Mouse (Mus musculus): Measurements from ENCODE around the gene Zfp871. TPM values are rescaled to one million over a fixed set of nuclear protein-coding genes. Genes with fewer than 3 reads are reported as not detected.
"Not testable (repeated sequence)": the region's sequence is repeated elsewhere in the genome, so short reads cannot be mapped to it uniquely, and the experiment has no call there.

Zfp871 gene
- polyA plus RNA-seq, 1 experiment from 2014 or later, result 34.7 TPM

DNA sequence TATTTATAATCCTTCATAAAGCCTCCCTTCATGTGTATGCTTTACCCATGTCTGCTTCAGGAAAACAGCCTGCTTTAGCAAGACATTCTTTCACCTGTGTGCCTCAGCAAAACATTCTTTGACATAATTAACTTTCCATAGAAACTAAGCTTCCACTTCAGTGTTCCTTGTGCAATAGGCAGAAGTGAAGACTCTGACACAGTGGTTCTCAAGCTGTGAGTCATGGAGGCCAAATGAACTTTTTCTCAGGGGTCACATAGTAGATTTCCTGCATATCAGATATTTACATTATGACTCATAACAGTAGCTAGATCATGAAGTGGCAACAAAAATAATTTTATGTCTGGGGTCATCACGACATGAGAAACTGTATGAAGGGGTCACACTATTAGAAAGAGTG lies 49.7 kb downstream of the Zfp871 start:
- Histone ChIP-seq H3K4me1 (ENCODE audit: control insufficient read depth in 2 of 2, insufficient read depth in 2 of 2, low read length in 2 of 2) (no peaks in the 10 kb centered on the region), H3K4me3 (ENCODE audit: control insufficient read depth in 1 of 2, insufficient read depth in 1 of 2, low read depth in 1 of 2, low read length in 2 of 2) (no peak overlapping the region), H3K36me3 (ENCODE audit: control insufficient read depth, insufficient read depth, low read length) (no peaks in the 10 kb centered on the region), H3K27me3 (ENCODE audit: control insufficient read depth, insufficient read depth, low read length) (no peaks in the 10 kb centered on the region), H3K4me2 (ENCODE audit: low read length) (no peak overlapping the region), H3K27ac (replicated peaks in 1 of 2; ENCODE audit: control insufficient read depth in 1 of 2, insufficient read depth in 1 of 2, low read depth in 2 of 2, low read length in 2 of 2) (no peak overlapping the region), H3K9me3 (ENCODE audit: control insufficient read depth, low read length) (no peaks in the 10 kb centered on the region), H3K9ac (ENCODE audit: low read length) (no peak overlapping the region)
- WGBS, result 64% methylated on average over 1 of the region's 1 CpGs
- ATAC-seq (ENCODE audit: insufficient number of reproducible peaks, insufficient read depth, low FRiP score, low read depth), result no peak

GRCm38 (mm10) chr17:32729029-32729428 lies 59.1 kb downstream of the Zfp871 start:
- H3K4me2 ChIP-seq (ENCODE audit: low read length), result no peak overlapping the region
- peaks cover 6% of the 10 kb centered on the region; the same call in 1 of the 2 replicates for H3K9me3 ChIP-seq (ENCODE audit: control insufficient read depth, low read length)
- H3K4me1 ChIP-seq (ENCODE audit: control insufficient read depth in 2 of 2, insufficient read depth in 2 of 2, low read length in 2 of 2), result no peaks in the 10 kb centered on the region
- no peak overlapping the region for H3K4me3 ChIP-seq (ENCODE audit: control insufficient read depth in 1 of 2, insufficient read depth in 1 of 2, low read depth in 1 of 2, low read length in 2 of 2)
- ATAC-seq (ENCODE audit: insufficient number of reproducible peaks, insufficient read depth, low FRiP score, low read depth), result no peak
- H3K36me3 ChIP-seq (ENCODE audit: control insufficient read depth, insufficient read depth, low read length), result no peaks in the 10 kb centered on the region
- no peak overlapping the region for H3K9ac ChIP-seq (ENCODE audit: low read length)
- H3K27me3 ChIP-seq (ENCODE audit: control insufficient read depth, insufficient read depth, low read length), result no peaks in the 10 kb centered on the region
- WGBS, result 77% methylated on average over 3 of the region's 3 CpGs
- H3K27ac ChIP-seq (replicated peaks in 1 of 2; ENCODE audit: control insufficient read depth in 1 of 2, insufficient read depth in 1 of 2, low read depth in 2 of 2, low read length in 2 of 2), result no peak overlapping the region

- not testable (repeated sequence) for H3K9ac ChIP-seq (ENCODE audit: low read length); H3K4me3 ChIP-seq (ENCODE audit: control insufficient read depth in 1 of 2, insufficient read depth in 1 of 2, low read depth in 1 of 2, low read length in 2 of 2); H3K27me3 ChIP-seq (ENCODE audit: control insufficient read depth, insufficient read depth, low read length); H3K9me3 ChIP-seq (ENCODE audit: control insufficient read depth, low read length); H3K27ac ChIP-seq (replicated peaks in 1 of 2; ENCODE audit: control insufficient read depth in 1 of 2, insufficient read depth in 1 of 2, low read depth in 2 of 2, low read length in 2 of 2); H3K4me1 ChIP-seq (ENCODE audit: control insufficient read depth in 2 of 2, insufficient read depth in 2 of 2, low read length in 2 of 2); H3K4me2 ChIP-seq (ENCODE audit: low read length); ATAC-seq (ENCODE audit: insufficient number of reproducible peaks, insufficient read depth, low FRiP score, low read depth); H3K36me3 ChIP-seq (ENCODE audit: control insufficient read depth, insufficient read depth, low read length)
Measured at GRCm38 (mm10) chr17:32726360-32726759, 61.7 kb downstream of the Zfp871 start.

- Histone ChIP-seq H3K4me3 (ENCODE audit: control insufficient read depth in 1 of 2, insufficient read depth in 1 of 2, low read depth in 1 of 2, low read length in 2 of 2) (no peak overlapping the region), H3K27ac (replicated peaks in 1 of 2; ENCODE audit: control insufficient read depth in 1 of 2, insufficient read depth in 1 of 2, low read depth in 2 of 2, low read length in 2 of 2) (no peak overlapping the region), H3K27me3 (ENCODE audit: control insufficient read depth, insufficient read depth, low read length) (no peaks in the 10 kb centered on the region), H3K36me3 (ENCODE audit: control insufficient read depth, insufficient read depth, low read length) (no peaks in the 10 kb centered on the region), H3K4me1 (ENCODE audit: control insufficient read depth in 2 of 2, insufficient read depth in 2 of 2, low read length in 2 of 2) (no peaks in the 10 kb centered on the region), H3K9me3 (ENCODE audit: control insufficient read depth, low read length) (no peaks in the 10 kb centered on the region; the same call in 1 of the 2 replicates), H3K4me2 (ENCODE audit: low read length) (no peak overlapping the region), H3K9ac (ENCODE audit: low read length) (no peak overlapping the region)
- no peak for ATAC-seq (ENCODE audit: insufficient number of reproducible peaks, insufficient read depth, low FRiP score, low read depth)
- 72% methylated on average over 7 of the region's 7 CpGs for WGBS
Measured at GRCm38 (mm10) chr17:32722771-32723170, 65.3 kb downstream of the Zfp871 start.

- not testable (repeated sequence) for H3K4me1 ChIP-seq (ENCODE audit: control insufficient read depth in 2 of 2, insufficient read depth in 2 of 2, low read length in 2 of 2); H3K9ac ChIP-seq (ENCODE audit: low read length); H3K4me2 ChIP-seq (ENCODE audit: low read length); H3K9me3 ChIP-seq (ENCODE audit: control insufficient read depth, low read length); H3K36me3 ChIP-seq (ENCODE audit: control insufficient read depth, insufficient read depth, low read length); H3K27ac ChIP-seq (replicated peaks in 1 of 2; ENCODE audit: control insufficient read depth in 1 of 2, insufficient read depth in 1 of 2, low read depth in 2 of 2, low read length in 2 of 2); ATAC-seq (ENCODE audit: insufficient number of reproducible peaks, insufficient read depth, low FRiP score, low read depth); H3K4me3 ChIP-seq (ENCODE audit: control insufficient read depth in 1 of 2, insufficient read depth in 1 of 2, low read depth in 1 of 2, low read length in 2 of 2); H3K27me3 ChIP-seq (ENCODE audit: control insufficient read depth, insufficient read depth, low read length)
- whole genome bisulfite sequencing, result 95% methylated on average over 1 of the region's 1 CpGs
Measured at GRCm38 (mm10) chr17:32722151-32722550, 65.9 kb downstream of the Zfp871 start.

Other genes with a start within 250 kb of the Zfp871 start
- gene Cyp4f37, start 167.0 kb downstream of the Zfp871 start, polyA plus RNA-seq (2014; fragmentation: Nextera tagmentation; extraction: Ambion mirVana), result not detected in 2 replicates
- not detected in 2 replicates for gene Cyp4f40, start 129.4 kb downstream of the Zfp871 start, polyA plus RNA-seq (2014; fragmentation: Nextera tagmentation; extraction: Ambion mirVana)
- not detected in 2 replicates for gene Cyp4f15, start 102.7 kb downstream of the Zfp871 start, polyA plus RNA-seq (2014; fragmentation: Nextera tagmentation; extraction: Ambion mirVana)
- 0.74 and 1.3 TPM in 2 replicates for gene Zfp811, start 21.6 kb upstream of the Zfp871 start, polyA plus RNA-seq (2014; fragmentation: Nextera tagmentation; extraction: Ambion mirVana)
- gene Zfp799, start 42.0 kb upstream of the Zfp871 start, polyA plus RNA-seq (2014; fragmentation: Nextera tagmentation; extraction: Ambion mirVana), result 9.1 and 13.0 TPM in 2 replicates
- gene Zfp870, start 103.4 kb upstream of the Zfp871 start, polyA plus RNA-seq (2014; fragmentation: Nextera tagmentation; extraction: Ambion mirVana), result 6.6 and 8.4 TPM in 2 replicates
- gene Cyp4f14, start 129.1 kb upstream of the Zfp871 start, polyA plus RNA-seq (2014; fragmentation: Nextera tagmentation; extraction: Ambion mirVana), result not detected in 2 replicates
- gene Cyp4f13, start 159.1 kb upstream of the Zfp871 start, polyA plus RNA-seq (2014; fragmentation: Nextera tagmentation; extraction: Ambion mirVana), result 11.4 and 11.8 TPM in 2 replicates
- gene Zfp472, start 177.5 kb upstream of the Zfp871 start, polyA plus RNA-seq (2014; fragmentation: Nextera tagmentation; extraction: Ambion mirVana), result 5.0 and 5.4 TPM in 2 replicates
- 9.5 TPM in 2 replicates for gene Zfp952, start 204.8 kb upstream of the Zfp871 start, polyA plus RNA-seq (2014; fragmentation: Nextera tagmentation; extraction: Ambion mirVana)
- gene Zfp763, start 245.1 kb upstream of the Zfp871 start, polyA plus RNA-seq (2014; fragmentation: Nextera tagmentation; extraction: Ambion mirVana), result 5.5 and 6.6 TPM in 2 replicates

Measured in heart, embryonic 14.5 days (tissue).